Mouse (Mus musculus) liver, adult 2 months (tissue): ENCODE results near the gene Syngr1.

Source experiments
- CTCF ChIP-seq: fragments of 200-500 bp; IDR thresholded peaks from 2 replicates; pipeline ENCODE4 v1.5.1; 2011; ENCODE audit warnings: low read depth, low read length, control low read depth
- POLR2A ChIP-seq: fragments of 200-500 bp; IDR thresholded peaks from 2 replicates; pipeline ENCODE4 v1.6.1; 2011; ENCODE audit warnings: low read length, control low read depth; ENCODE audit not compliant: insufficient read depth; ENCODE audit errors: extremely low read depth

- TF ChIP-seq CTCF, result no peak
- TF ChIP-seq POLR2A, result no peak
These were observed 46.9 kb upstream of the Syngr1 start for GRCm38 (mm10) chr15:80044249-80044648.
